Mouse (Mus musculus) cerebellum, adult 18-20 months (tissue): ENCODE measurements at regions not wholly inside any gene's neighbourhood (a gene's known extent, or its start where the extent isn't known, plus 50 kb on each side); places are given as distances from the start of the nearest gene placed in this dataset.

ENCODE experiments used
- DNase-seq, 2 experiments: peaks; one replicate each; pipeline ENCODE4 v3.0.0; 2021

- DNase-seq = no peak
Measured at GRCm38 (mm10) chr2:133373543-133373942, 178.4 kb upstream of the Bmp2 start.

DNA sequence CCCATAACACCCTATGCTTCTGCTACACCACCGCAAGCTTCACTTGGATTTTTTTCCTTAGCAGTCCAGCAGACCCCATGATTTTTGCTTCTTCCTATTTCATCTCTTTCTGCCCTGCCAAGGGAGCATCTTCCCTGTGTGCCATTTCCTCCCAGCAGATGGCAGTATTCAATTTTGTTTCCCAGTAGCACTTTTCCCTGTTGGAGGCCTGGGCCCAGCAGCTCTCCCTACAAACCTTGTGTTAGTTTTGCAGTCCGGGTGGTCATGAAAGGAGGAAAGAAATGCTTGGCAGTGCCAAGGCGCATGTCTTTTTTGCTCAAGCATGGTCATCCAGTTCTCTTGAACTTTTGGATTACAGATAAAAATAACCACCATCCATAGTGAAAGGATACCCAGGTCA, 170.9 kb upstream of the Bmp2 start:
- peak; percentile 3 to 8 for DNase-seq

DNA sequence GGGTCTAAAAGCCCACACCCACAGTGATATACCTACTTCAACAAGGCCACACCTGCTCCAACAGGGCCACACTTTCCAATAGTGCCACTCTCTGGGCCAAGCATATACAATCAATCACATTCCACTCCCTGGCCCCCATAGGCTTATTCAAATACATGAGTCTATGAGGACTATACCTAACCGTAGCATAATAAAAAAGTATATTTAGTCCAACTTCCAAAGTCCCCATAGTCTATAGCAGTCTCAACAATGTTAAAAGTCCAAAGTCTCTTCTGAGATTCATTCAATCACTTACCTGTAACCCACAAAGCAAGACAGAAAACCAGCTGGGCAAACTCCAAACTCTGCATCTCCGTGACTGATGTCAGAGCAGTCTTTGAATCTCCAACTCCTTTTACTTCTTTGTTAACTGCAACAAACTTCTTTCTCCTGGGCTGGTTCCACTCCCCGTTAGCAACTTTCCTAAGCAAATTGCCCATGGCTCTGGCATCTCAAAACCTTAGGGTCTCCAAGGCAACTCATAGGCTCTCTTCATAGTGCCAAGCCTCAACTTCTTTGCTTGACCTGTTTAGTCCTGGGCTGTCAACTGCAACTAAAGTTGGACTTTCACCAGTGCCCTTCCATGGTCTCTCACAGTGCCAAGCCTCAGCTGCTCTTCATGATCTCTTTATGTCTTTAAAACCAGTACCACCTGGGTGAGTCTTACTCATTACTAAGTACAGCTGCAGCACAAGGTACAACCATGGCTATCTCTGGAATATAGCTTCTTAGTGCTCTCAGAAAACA, 168.6 kb upstream of the Bmp2 start:
- no peak for DNase-seq

- DNase-seq = no peak
Measured at GRCm38 (mm10) chr2:133385297-133385696, 166.7 kb upstream of the Bmp2 start.

- DNase-seq = no peak
Measured at GRCm38 (mm10) chr2:133387349-133387748, 164.6 kb upstream of the Bmp2 start.

GRCm38 (mm10) chr2:133392298-133392697, 159.7 kb upstream of the Bmp2 start:
- DNase-seq = no peak

DNA sequence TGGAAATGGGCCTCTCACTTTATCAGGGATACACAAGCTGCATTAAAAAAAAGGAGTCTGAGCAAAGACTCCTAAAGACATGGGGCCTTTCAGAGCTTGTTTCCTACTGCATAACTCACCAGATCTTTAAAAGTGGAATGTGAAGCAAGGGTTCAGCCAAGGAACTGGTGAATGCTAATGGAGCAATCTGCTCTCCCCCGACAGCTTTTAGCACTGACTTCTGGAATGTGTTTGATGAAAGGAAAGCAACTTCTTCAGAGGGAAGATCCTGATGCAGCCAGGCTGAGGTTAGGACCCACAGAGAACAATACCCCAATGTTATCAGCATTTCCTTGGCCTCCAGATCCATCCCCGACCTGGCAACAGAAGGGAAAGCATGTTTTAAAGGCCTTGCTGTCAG, 154.4 kb upstream of the Bmp2 start:
- DNase-seq = no peak

GRCm38 (mm10) chr2:133399059-133399690, 152.8 kb upstream of the Bmp2 start:
- no peak for DNase-seq

- no peak for DNase-seq
Measured at GRCm38 (mm10) chr2:133400963-133401362, 151.0 kb upstream of the Bmp2 start.

- DNase-seq = no peak
Measured at GRCm38 (mm10) chr2:133416990-133417581, 134.9 kb upstream of the Bmp2 start.

GRCm38 (mm10) chr2:133419686-133420303, 132.2 kb upstream of the Bmp2 start:
- no peak for DNase-seq

GRCm38 (mm10) chr2:133425538-133425937, 126.4 kb upstream of the Bmp2 start:
- DNase-seq = no peak

- no peak for DNase-seq
Measured at GRCm38 (mm10) chr2:133427039-133427438, 124.9 kb upstream of the Bmp2 start.

- DNase-seq = no peak
Measured at GRCm38 (mm10) chr2:133429369-133430062, 122.4 kb upstream of the Bmp2 start.

- DNase-seq = no peak
Measured at GRCm38 (mm10) chr2:133430741-133431438, 121.1 kb upstream of the Bmp2 start.

DNA sequence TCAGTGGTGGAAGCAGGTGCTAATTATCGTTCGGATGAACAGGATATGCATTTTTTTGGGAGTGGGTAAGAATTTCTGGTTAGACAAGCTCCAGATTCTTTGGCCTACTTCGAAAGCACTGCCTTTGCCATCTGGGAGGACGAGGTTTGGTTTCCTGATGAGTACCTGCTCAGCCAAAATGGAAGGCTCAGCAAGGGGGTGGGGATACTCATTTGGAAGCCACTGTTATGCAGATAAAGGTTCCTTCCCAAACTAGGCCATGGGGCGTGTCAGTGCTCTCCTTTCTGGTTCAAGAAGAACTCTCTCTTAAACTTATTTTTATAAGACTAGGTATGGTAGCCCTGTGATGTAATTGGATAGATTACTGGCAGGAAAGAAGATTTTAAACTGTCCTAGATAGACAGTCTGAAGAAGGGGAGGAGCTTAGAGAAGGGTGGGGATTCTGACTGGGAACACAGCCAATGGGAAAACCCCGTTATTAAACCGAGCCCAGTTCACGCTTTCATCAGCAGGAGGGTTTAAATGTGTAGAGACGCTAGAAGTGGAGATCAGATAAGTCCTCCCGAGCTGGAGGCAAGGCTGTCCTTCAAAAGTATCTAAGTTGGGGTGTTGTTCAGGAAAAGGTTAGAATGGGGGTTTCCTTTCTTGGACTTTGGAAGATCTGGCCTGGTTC, 119.7 kb upstream of the Bmp2 start:
- DNase-seq = no peak

DNA sequence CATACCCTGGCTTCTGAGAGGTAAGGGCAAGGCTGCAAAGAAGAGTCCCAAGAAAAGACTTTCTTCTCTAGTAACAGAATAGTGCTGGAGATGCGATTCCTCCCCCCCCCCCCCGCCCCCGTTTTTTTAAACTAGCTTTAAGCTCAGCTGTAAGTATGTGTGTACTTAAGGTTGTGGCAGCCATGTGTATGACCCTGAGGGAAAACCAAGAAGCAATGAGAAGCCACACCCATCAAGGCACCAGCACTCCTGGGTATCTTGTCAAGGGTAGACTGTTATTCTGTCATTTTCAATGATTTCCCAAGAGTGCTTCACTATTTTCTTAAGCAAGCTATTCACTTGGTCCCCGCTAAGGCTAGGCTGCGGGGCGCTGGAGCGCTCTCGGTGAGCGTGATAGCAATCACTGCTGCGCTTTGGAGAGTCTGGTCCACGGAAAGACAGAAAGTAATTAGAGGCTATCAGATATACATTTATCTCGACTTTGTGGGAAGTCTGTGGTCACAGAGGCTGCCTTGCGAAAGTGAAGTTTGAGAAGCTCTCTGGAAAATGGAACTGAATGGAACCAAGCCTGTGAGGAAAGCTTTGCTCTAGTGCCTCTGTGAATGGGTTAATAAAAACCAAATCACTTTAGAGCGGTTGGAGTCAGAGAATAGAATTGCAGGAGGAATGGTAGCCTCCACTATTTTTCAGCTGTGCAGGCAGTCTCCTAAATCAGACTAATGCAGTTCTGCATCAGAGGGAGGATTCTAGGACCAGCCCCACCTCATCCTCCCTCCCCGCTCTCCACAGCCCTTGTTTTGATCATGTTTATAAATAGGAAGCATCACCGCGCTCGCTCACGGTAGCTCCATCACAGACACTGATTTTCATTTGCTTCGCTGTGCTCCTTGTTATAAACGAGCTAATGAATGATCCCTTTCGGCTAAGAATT, 114.8 kb upstream of the Bmp2 start:
- no peak for DNase-seq

DNA sequence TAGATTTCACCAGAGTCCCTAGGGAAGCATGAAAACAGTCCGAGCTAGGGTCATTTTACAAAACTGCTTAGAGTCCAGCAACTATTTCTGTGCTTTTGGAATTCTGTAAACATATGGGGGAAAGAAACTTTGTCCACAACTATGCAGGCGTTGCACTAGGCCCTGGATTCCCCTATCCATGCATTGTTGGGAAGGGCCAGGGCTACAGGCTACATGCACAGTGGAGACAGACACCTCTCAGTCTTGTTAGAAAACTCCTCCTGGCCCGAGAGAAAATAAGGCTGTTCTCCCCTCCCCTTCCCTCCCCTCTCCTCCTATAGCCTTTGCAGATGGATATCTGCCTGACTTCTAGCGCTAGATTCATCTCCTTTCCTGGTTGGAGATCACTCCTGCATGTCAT, 113.9 kb upstream of the Bmp2 start:
- DNase-seq = no peak

GRCm38 (mm10) chr2:133443024-133443423, 108.9 kb upstream of the Bmp2 start:
- no peak for DNase-seq

DNA sequence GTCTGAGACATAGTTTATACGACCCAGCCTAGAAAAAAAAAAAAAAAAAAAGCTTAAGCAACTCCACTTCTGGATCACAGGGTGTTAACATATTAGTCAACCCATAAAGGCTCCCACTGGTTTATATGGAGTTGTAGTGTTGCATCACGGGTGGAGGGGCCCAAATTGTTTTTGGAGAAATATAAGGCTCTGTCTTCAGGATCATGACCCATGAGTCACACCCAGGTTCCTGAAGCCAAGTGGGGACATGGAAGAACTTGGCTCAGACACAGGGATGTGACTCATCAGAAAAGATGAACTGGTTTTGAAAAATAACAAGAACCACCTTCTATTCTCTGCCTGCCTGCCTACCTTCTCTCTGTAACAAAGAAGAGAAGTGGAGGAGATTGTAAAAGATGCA, 108.5 kb upstream of the Bmp2 start:
- peak; percentile 4 to 6 for DNase-seq

- no peak for DNase-seq
Measured at GRCm38 (mm10) chr2:133452947-133453346, 99.0 kb upstream of the Bmp2 start.
